Mouse (Mus musculus): ENCODE measurements around the gene Wdr90. TPM values are rescaled to one million over a fixed set of nuclear protein-coding genes. Genes with fewer than 3 reads are reported as not detected.
"Not testable (repeated sequence)": the region's sequence is repeated elsewhere in the genome, so short reads cannot be mapped to it uniquely, and the experiment has no call there.

The Wdr90 gene
- total RNA-seq, 4 experiments from 2014 or later = 1.4 to 2.1 (median 1.6) TPM

DNA sequence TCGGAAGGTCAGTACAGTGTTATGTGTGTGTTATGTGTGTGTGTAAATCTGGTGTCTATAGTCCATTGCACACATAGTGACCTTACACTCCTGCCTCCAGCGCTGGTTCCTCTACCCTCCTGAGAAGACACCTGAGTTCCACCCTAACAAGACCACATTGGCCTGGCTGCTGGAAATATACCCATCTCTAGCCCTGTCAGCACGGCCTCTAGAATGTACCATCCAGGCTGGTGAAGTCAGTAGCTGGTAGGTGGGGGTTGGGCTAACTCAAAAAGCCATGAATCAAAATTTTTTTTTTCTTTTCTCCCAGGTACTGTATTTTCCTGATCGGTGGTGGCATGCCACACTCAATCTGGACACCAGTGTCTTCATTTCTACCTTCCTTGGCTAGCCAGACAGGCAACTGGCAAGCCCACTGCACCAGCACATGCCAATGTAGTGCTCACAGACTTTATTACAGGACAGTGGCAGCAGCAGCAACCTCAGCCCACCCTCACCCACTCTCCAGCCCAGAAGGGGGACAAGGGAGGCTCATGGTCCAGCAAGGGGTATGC is 31.0 kb downstream of the Wdr90 start:
- DNase-seq (ENCODE audit: low spot score) = no peak

GRCm38 (mm10) chr17:25829558-25830017 is 31.7 kb downstream of the Wdr90 start:
- DNase-seq (ENCODE audit: low spot score) = no peak

GRCm38 (mm10) chr17:25828712-25829557 is 32.4 kb downstream of the Wdr90 start, which contains the start of gene Jmjd8:
Gene Jmjd8 (plus strand): TSS chr17:25828867.
- DNase-seq (ENCODE audit: low spot score) = peak; percentile 76

DNA sequence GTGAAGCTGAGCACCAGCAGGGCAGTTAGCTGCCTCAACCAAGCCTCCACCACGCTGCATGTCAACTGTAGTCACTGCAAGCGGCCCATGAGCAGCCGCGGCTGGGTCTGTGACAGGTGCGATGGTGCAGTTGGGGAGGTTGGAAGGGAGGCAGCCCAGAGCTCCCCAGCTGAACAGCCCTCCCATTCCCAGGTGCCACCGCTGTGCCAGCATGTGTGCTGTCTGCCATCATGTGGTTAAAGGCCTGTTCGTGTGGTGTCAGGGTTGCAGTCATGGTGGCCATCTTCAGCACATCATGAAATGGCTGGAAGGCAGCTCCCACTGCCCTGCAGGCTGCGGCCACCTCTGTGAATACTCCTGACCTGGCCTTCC is 33.1 kb downstream of the Wdr90 start:
- no peak for DNase-seq (ENCODE audit: low spot score)

- no peak for DNase-seq (ENCODE audit: low spot score)
These were observed 33.6 kb downstream of the Wdr90 start for GRCm38 (mm10) chr17:25827546-25828222.

GRCm38 (mm10) chr17:25827011-25827410 is 34.3 kb downstream of the Wdr90 start:
- DNase-seq (ENCODE audit: low spot score) = no peak

- no peak for DNase-seq (ENCODE audit: low spot score)
These were observed 35.2 kb downstream of the Wdr90 start for GRCm38 (mm10) chr17:25825984-25826570.

DNA sequence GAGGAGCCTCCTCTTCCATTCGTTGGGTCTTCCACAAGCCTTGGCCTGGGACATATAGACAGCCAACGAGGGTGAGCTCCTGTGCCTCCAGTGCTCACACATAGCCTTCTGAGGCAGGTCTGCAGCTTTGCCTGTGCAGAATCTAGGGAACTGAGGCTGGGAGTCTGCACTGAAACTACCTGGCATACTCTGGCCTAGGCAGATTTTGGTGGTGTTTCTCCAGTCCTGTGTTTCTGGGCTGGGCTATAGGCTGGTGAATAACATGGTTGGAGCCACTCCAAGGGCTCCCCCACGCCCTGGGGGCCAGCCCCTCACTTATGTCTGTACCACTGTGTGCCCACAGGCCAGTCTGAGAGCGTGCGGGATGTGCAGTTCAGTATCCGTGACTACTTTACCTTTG is 36.0 kb downstream of the Wdr90 start:
- no peak for DNase-seq (ENCODE audit: low spot score)

- no peak for DNase-seq (ENCODE audit: low spot score)
These were observed 36.7 kb downstream of the Wdr90 start for GRCm38 (mm10) chr17:25824362-25825142.

DNA sequence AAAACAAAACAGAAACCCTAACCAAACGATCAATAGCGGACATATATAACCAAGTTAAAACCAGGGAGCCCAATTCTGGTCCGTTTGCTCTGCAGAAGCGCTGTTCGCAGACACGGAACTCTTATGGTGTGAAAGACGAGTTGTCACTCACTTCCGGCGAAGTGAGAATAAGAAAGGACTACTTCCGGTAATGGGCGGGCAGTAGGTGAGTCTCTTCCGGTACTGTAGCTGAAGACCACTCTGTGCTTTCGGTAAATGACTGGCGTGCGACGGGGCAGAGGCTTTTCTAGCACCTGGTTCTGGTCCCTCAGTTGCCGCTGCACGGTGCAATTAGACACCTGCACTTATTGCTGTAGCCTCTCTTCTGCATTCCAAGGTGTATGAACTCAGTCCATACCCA is 37.8 kb downstream of the Wdr90 start, which contains the start of gene Wdr24:
Gene Wdr24 (plus strand): TSS at position 176 of the 400 bp plus-strand sequence.
- peak; percentile 84 for DNase-seq (ENCODE audit: low spot score)

- no peak for DNase-seq (ENCODE audit: low spot score)
These were observed 42.2 kb downstream of the Wdr90 start for GRCm38 (mm10) chr17:25818851-25819780.

GRCm38 (mm10) chr17:25817662-25818061 is 43.6 kb downstream of the Wdr90 start:
- DNase-seq (ENCODE audit: low spot score) = no peak

GRCm38 (mm10) chr17:25813471-25813870 is 47.8 kb downstream of the Wdr90 start:
- DNase-seq (ENCODE audit: low spot score) = no peak

- DNase-seq (ENCODE audit: low spot score) = no peak
These were observed 50.4 kb downstream of the Wdr90 start for GRCm38 (mm10) chr17:25810890-25811289.

DNA sequence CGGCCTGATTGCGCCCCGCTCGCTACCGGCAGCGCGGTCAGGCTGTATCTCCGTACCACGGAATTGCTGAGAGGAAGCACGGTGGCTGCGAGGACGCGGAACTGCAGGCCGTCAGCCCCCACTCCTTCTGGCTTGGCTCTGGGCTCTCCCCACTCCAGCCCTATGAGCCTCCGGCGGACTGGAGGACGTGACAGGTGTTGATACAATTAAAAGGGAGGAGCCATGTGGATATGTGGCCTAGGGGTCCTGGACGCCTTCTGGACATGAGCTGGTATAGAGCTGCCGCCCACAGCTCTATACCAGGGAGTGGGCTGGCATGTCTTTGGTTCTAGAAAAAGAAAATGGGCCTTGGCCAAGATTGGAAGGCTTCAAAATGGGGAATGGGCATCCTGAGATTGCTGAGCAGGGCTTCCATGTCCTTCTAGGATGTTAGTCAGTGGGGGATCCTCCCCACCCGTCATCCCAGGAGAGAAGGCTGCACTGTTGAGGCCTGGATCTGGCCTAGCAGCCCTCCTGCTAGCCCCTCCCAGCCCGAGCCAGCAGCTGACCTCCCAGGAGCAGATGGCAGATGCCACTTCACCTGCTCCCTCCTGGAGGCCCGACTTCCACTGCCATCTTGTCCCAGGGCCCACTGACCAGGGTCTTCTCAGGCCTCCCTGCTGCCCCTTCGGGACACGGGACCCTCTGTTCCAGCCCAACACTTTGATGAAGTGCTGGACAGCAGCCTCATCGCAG is 51.5 kb downstream of the Wdr90 start:
- DNase-seq (ENCODE audit: low spot score) = no peak

GRCm38 (mm10) chr17:25808789-25809605 is 52.3 kb downstream of the Wdr90 start, which contains the start of gene Fbxl16:
Gene Fbxl16 (plus strand): TSS chr17:25809085.
- DNase-seq (ENCODE audit: low spot score) = no peak

DNA sequence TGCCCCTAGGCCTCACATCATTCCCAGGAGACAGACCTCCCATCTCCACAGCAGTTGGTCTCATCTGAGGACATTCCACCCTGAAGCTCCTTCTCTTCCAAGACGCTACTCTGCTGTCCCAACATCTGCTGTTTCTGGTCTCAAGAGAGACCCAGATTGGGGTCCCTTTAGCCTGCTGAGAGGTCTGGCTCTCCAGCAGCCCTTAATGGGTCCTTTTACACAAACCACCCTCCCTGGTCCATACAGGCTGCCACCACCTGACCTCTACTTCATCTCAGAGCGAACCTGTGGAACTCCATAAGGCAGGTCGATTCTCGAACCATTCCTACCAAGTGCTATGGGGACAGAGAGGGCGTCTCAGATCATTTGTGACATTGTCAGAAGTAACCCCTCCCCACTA is 53.3 kb downstream of the Wdr90 start:
- DNase-seq (ENCODE audit: low spot score) = no peak

- not testable (repeated sequence) for DNase-seq (ENCODE audit: low spot score)
These were observed 53.8 kb downstream of the Wdr90 start for GRCm38 (mm10) chr17:25807452-25807851.

All from heart, adult 8-10 months (tissue).